Mouse (Mus musculus): Measurements from ENCODE around the gene Lrmda. TPM values are rescaled to one million over a fixed set of nuclear protein-coding genes. Genes with fewer than 3 reads are reported as not detected.

The Lrmda gene
- total and polyA plus RNA-seq, 2 experiments from 2014 or later, result 0.18 TPM; not detected in 1

- Histone ChIP-seq H3K27me3 (ENCODE audit: insufficient read depth, low read length) (no peaks in the 10 kb centered on the region), H3K9ac (no peak overlapping the region), H3K4me3 (ENCODE audit: low read depth, low read length) (no peak overlapping the region), H3K27ac (ENCODE audit: low read depth, low read length) (no peak overlapping the region), H3K9me3 (ENCODE audit: low read length) (no peaks in the 10 kb centered on the region), H3K36me3 (ENCODE audit: insufficient read depth) (no peaks in the 10 kb centered on the region), H3K4me2 (ENCODE audit: low read depth) (no peak overlapping the region), H3K4me1 (ENCODE audit: insufficient read depth) (no peaks in the 10 kb centered on the region)
- no peak for TF ChIP-seq CTCF (IDR thresholded peaks at IDR 0.05; ENCODE audit: low read depth)
- DNase-seq (no peak), ATAC-seq (no peak)
- WGBS, result 81% methylated on average over 8 of the region's 8 CpGs
Observed at GRCm38 (mm10) chr14:22627105-22627829, 607.8 kb downstream of the Lrmda start.

DNA sequence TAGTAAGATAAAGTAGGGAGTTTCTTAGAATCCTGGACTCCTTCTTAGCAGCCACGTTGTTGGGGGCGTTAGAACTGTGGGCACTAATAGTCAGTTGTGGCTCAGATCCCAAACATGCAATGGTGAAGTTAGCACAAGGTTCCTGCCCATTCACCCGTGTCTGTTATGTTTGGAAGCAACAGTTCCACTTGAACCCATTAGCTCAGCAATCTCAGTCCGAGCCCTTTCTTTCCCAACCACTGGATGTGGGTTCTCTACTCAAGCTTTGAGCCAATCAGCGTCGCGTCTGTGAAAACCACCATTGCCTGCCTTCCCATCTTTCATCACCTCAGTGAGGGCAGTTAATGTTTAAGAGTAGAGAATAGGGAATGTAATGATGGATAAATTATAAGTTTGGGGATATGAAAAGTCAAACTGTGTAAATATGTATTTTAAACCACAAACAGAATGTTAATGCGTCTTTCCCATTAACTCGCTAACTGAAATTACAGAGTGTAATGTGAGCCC, 610.9 kb downstream of the Lrmda start:
- H3K4me2 ChIP-seq (ENCODE audit: low read depth), result no peak overlapping the region
- DNase-seq, result no peak
- TF ChIP-seq CTCF (IDR thresholded peaks at IDR 0.05; ENCODE audit: low read depth), result no peak
- H3K27ac ChIP-seq (ENCODE audit: low read depth, low read length), result no peak overlapping the region
- no peak overlapping the region for H3K9ac ChIP-seq
- 91% methylated on average over 9 of the region's 9 CpGs for WGBS
- no peaks in the 10 kb centered on the region for H3K27me3 ChIP-seq (ENCODE audit: insufficient read depth, low read length)
- H3K36me3 ChIP-seq (ENCODE audit: insufficient read depth), result no peaks in the 10 kb centered on the region
- no peaks in the 10 kb centered on the region for H3K4me1 ChIP-seq (ENCODE audit: insufficient read depth)
- no peaks in the 10 kb centered on the region for H3K9me3 ChIP-seq (ENCODE audit: low read length)
- ATAC-seq, result no peak
- H3K4me3 ChIP-seq (ENCODE audit: low read depth, low read length), result no peak overlapping the region

GRCm38 (mm10) chr14:22633612-22634011, 614.1 kb downstream of the Lrmda start:
- DNase-seq (no peak), ATAC-seq (no peak)
- Histone ChIP-seq H3K4me2 (ENCODE audit: low read depth) (no peak overlapping the region), H3K27me3 (ENCODE audit: insufficient read depth, low read length) (no peaks in the 10 kb centered on the region), H3K27ac (ENCODE audit: low read depth, low read length) (no peak overlapping the region), H3K4me1 (ENCODE audit: insufficient read depth) (no peaks in the 10 kb centered on the region), H3K4me3 (ENCODE audit: low read depth, low read length) (no peak overlapping the region), H3K9ac (no peak overlapping the region), H3K36me3 (ENCODE audit: insufficient read depth) (no peaks in the 10 kb centered on the region), H3K9me3 (ENCODE audit: low read length) (no peaks in the 10 kb centered on the region)
- TF ChIP-seq CTCF (IDR thresholded peaks at IDR 0.05; ENCODE audit: low read depth), result no peak
- WGBS, result 81% methylated on average over 1 of the region's 1 CpGs

- Histone ChIP-seq H3K27ac (ENCODE audit: low read depth, low read length) (no peak overlapping the region), H3K4me3 (ENCODE audit: low read depth, low read length) (no peak overlapping the region), H3K27me3 (ENCODE audit: insufficient read depth, low read length) (no peaks in the 10 kb centered on the region; the same call in 1 of the 2 replicates), H3K4me2 (ENCODE audit: low read depth) (no peak overlapping the region), H3K4me1 (ENCODE audit: insufficient read depth) (no peaks in the 10 kb centered on the region), H3K9ac (no peak overlapping the region), H3K9me3 (ENCODE audit: low read length) (no peaks in the 10 kb centered on the region), H3K36me3 (ENCODE audit: insufficient read depth) (no peaks in the 10 kb centered on the region)
- ATAC-seq, result no peak
- no peak for DNase-seq
- TF ChIP-seq CTCF (IDR thresholded peaks at IDR 0.05; ENCODE audit: low read depth), result no peak
- 88% methylated on average over 4 of the region's 4 CpGs for WGBS
Observed at GRCm38 (mm10) chr14:22643494-22643893, 624.0 kb downstream of the Lrmda start.

- H3K4me1 ChIP-seq (ENCODE audit: insufficient read depth), result peaks cover 4% of the 10 kb centered on the region; the same call in 1 of the 2 replicates
- WGBS, result 71% methylated on average over 9 of the region's 9 CpGs
- H3K4me3 ChIP-seq (ENCODE audit: low read depth, low read length), result no peak overlapping the region
- TF ChIP-seq CTCF (IDR thresholded peaks at IDR 0.05; ENCODE audit: low read depth), result no peak
- H3K36me3 ChIP-seq (ENCODE audit: insufficient read depth), result no peaks in the 10 kb centered on the region
- no peaks in the 10 kb centered on the region; the same call in 1 of the 2 replicates for H3K27me3 ChIP-seq (ENCODE audit: insufficient read depth, low read length)
- DNase-seq (no peak), ATAC-seq (no peak)
- no peaks in the 10 kb centered on the region for H3K9me3 ChIP-seq (ENCODE audit: low read length)
- no peak overlapping the region for H3K9ac ChIP-seq
- H3K27ac ChIP-seq (ENCODE audit: low read depth, low read length), result no peak overlapping the region
- H3K4me2 ChIP-seq (ENCODE audit: low read depth), result no peak overlapping the region
Observed at GRCm38 (mm10) chr14:22647879-22648611, 628.5 kb downstream of the Lrmda start.

DNA sequence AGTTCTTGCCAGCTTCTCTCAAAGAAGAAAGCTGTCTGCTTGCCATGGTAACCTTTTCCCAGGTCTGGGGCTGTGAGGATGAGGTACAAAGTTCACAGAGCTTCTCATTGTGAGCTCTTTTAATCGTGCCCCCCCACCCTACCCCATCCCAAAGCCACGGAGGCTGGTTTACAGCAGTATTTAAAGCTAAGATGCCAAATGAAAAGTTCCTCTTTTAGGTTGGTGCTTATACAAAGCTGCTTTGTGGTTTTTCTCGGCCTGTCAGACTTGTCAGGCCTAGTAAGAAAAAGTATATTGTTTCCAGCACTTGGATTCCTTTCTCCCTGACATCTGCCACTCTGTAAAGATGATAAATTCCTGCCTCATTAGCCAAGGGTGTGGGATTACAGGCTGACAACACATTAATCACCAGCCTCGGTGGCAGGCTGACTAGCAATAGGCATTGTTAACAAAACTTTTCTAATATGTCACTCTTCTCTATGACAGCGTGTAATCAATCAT, 629.9 kb downstream of the Lrmda start:
- Histone ChIP-seq H3K9ac (no peak overlapping the region), H3K4me3 (ENCODE audit: low read depth, low read length) (no peak overlapping the region), H3K27ac (ENCODE audit: low read depth, low read length) (no peak overlapping the region), H3K9me3 (ENCODE audit: low read length) (no peaks in the 10 kb centered on the region), H3K27me3 (ENCODE audit: insufficient read depth, low read length) (no peaks in the 10 kb centered on the region; the same call in 1 of the 2 replicates), H3K4me2 (ENCODE audit: low read depth) (no peak overlapping the region), H3K4me1 (ENCODE audit: insufficient read depth) (peaks cover 4% of the 10 kb centered on the region; the same call in 1 of the 2 replicates), H3K36me3 (ENCODE audit: insufficient read depth) (no peaks in the 10 kb centered on the region)
- ATAC-seq (peak; percentile 85), DNase-seq (peak; percentile 59)
- no peak for TF ChIP-seq CTCF (IDR thresholded peaks at IDR 0.05; ENCODE audit: low read depth)
- 11% methylated on average over 5 of the region's 5 CpGs for WGBS
